Mouse (Mus musculus) C2C12 (cell line): Measurements from ENCODE around the gene Ccdc173.

Experiments used
- CTCF ChIP-seq: IDR thresholded peaks from one replicate; pipeline ENCODE4 v1.5.1; 2011; ENCODE audit not compliant: control insufficient read depth, insufficient read depth, insufficient read length
- FOSL1 ChIP-seq: IDR thresholded peaks from one replicate; pipeline ENCODE4 v1.8.0; 2011; ENCODE audit warnings: mild to moderate bottlenecking, low read length; ENCODE audit not compliant: poor library complexity, insufficient read depth, severe bottlenecking
- MAX ChIP-seq: IDR thresholded peaks from one replicate; pipeline ENCODE4 v1.6.1; 2011; ENCODE audit warnings: mild to moderate bottlenecking, control low read depth
- MYOD1 ChIP-seq: IDR thresholded peaks from one replicate; pipeline ENCODE4 v1.6.1; 2011; ENCODE audit warnings: low read depth; ENCODE audit not compliant: control insufficient read depth, insufficient read length
- USF1 ChIP-seq: IDR thresholded peaks from one replicate; pipeline ENCODE4 v1.6.1; 2011; ENCODE audit warnings: low read depth, mild to moderate bottlenecking, control low read depth, moderate library complexity

- TF ChIP-seq CTCF (no peak), USF1 (no peak), FOSL1 (no peak), MAX (no peak), MYOD1 (no peak)
Observed at GRCm38 (mm10) chr2:69712171-69712570, 77.2 kb downstream of the Ccdc173 start.
